Mouse (Mus musculus): ENCODE results near the gene Slco1a5. TPM values are rescaled to one million over a fixed set of nuclear protein-coding genes. Genes with fewer than 3 reads are reported as not detected.

Gene Slco1a5
- not detected for total RNA-seq (2023)

GRCm38 (mm10) chr6:142322881-142323280, at the start of gene Slco1a5:
Gene Slco1a5 (minus strand): TSS chr6:142322981.

GRCm38 (mm10) chr6:142345440-142346038, 22.8 kb upstream of the Slco1a5 start, which contains the start of gene Pyroxd1:
Gene Pyroxd1 (plus strand): TSS chr6:142345654.

GRCm38 (mm10) chr6:142298098-142298497, 24.7 kb downstream of the Slco1a5 start, which contains the start of gene Iapp:
Gene Iapp (plus strand): TSS chr6:142298423.

DNA sequence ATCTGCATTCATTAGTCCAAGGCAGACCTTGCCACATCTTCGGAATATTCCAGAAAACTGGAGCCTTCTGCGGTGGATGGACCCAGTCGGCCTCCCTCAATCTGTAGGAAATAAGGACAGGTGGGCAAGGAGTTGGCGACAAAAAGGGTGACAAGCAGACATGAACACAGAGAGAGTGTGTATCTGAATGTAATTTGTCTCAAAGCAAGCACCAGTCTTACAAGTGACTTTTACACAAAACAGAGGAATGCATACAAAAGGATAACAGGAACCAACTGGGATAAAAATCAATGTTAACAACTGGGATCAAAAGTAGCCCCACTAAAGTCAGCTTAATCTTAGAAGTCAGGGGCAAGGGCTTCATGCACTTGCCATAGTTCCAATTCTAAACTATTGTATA, 114.4 kb downstream of the Slco1a5 start, which contains the start of gene Slco1a6:
TSS of gene Slco1a6 (minus strand) at position 101 of the 400 bp plus-strand sequence.

Other genes starting within 250 kb of the Slco1a5 start
- gene Slco1a6, start 114.5 kb downstream of the Slco1a5 start, total RNA-seq (2023) = not detected
- gene Iapp, start 24.6 kb downstream of the Slco1a5 start, total RNA-seq (2023) = not detected
- gene Pyroxd1, start 22.7 kb upstream of the Slco1a5 start, total RNA-seq (2023) = 10 to 100 TPM in 1 of 2 experiments, 1 to 10 TPM in 1; 8.2 to 10.3 TPM
- gene Recql, start 64.1 kb upstream of the Slco1a5 start, total RNA-seq (2023) = 10 to 100 TPM; 17.3 to 19.1 TPM
- gene Golt1b, start 64.2 kb upstream of the Slco1a5 start, total RNA-seq (2023) = 10 to 100 TPM; 10.9 to 15.4 TPM
- gene Spx, start 90.5 kb upstream of the Slco1a5 start, total RNA-seq (2023) = under 1 TPM in 1 of 2 experiments, not detected in 1; 0.24 TPM
- gene Gys2, start 150.1 kb upstream of the Slco1a5 start, total RNA-seq (2023) = not detected
- gene Ldhb, start 185.0 kb upstream of the Slco1a5 start, total RNA-seq (2023) = 10 to 100 TPM; 22.2 to 29.6 TPM
- gene Kcnj8, start 248.6 kb upstream of the Slco1a5 start, total RNA-seq (2023) = under 1 TPM in 1 of 2 experiments, not detected in 1; 0.29 TPM